14 mouse cellular contexts compared by ENCODE assay signal in genomic region chr11:70752337-70753017, GRCm38 (mm10). TPM values are rescaled to one million over a fixed set of nuclear protein-coding genes. Genes with fewer than 3 reads are reported as not detected.
"Had no signal": no experiment of that assay in that cellular context is flagged by ENCODE, and none has a peak within 500 bp of the region (broad histone marks: within the 10 kb centered on the region; RNA-seq: fewer than 3 reads in every experiment).

No protein-coding gene starts in this region.

- H3K4me2 ChIP-seq: limb, embryonic 12.5 days had no signal

- DNase-seq: kidney, adult 18-20 months; kidney, postnatal 10 days; lung, adult 18-20 months; right cerebral cortex, postnatal 25 days; thymus, postnatal 4 days had no signal

- H3K27me3 ChIP-seq: limb, embryonic 12.5 days had no signal

- ATAC-seq: midbrain, embryonic 16.5 days had no signal

- H3K36me3 ChIP-seq: limb, embryonic 12.5 days; midbrain, embryonic 10.5 days had no signal

- H3K9ac ChIP-seq: limb, embryonic 12.5 days; liver, embryonic 14.5 days had no signal

- H3K27ac ChIP-seq: left cerebral cortex, adult 2 months; limb, embryonic 12.5 days; liver, embryonic 14.5 days; midbrain, embryonic 10.5 days had no signal

- H3K4me1 ChIP-seq: limb, embryonic 12.5 days; midbrain, embryonic 10.5 days had no signal

- H3K4me3 ChIP-seq: left cerebral cortex, adult 2 months; limb, embryonic 12.5 days; midbrain, embryonic 10.5 days had no signal

RNA-seq across cellular contexts. Expression of gene Scimp, which starts 59.9 kb away (rescaled TPM):
- total RNA-seq: layer of hippocampus, postnatal 25 days; left cerebral cortex, adult 2 months; left cerebral cortex, postnatal 14 days had no signal
- polyA plus RNA-seq: kidney, embryonic 14.5 days; limb, embryonic 12.5 days; midbrain, embryonic 10.5 days; midbrain, embryonic 16.5 days; neural tube, embryonic 14.5 days had no signal
